Mouse (Mus musculus) lung, postnatal 0 days (tissue): ENCODE results near the gene Gys1. TPM values are rescaled to one million over a fixed set of nuclear protein-coding genes. Genes with fewer than 3 reads are reported as not detected.
"Not testable (repeated sequence)": the region's sequence is repeated elsewhere in the genome, so short reads cannot be mapped to it uniquely, and the experiment has no call there.

Experiments used
- ATAC-seq: fragments of 200-750 bp; cut with Nextera tagmentation; 2 replicates; pipeline ENCODE4 v1.8.0; 2017; ENCODE audit warnings: moderate library complexity
- DNase-seq: peaks from one replicate; pipeline ENCODE4 v3.0.0-alpha.2; 2016; ENCODE audit warnings: low spot score
- H3K27ac ChIP-seq: fragments of 300-500 bp; sonication (generic); 2 replicates; pipeline ENCODE4 v1.5.1; 2014; ENCODE audit warnings: antibody characterized with exemption, mild to moderate bottlenecking, low read length, mixed read lengths
- H3K27me3 ChIP-seq: fragments of 300-500 bp; sonication (generic); replicated peaks from 2 replicates; pipeline ENCODE4 v1.6.1; 2014; ENCODE audit warnings: low read length, mixed read lengths; ENCODE audit not compliant: insufficient read depth
- H3K36me3 ChIP-seq: fragments of 300-500 bp; sonication (generic); 2 replicates; pipeline ENCODE4 v1.6.1; 2014; ENCODE audit warnings: low read length, mixed read lengths; ENCODE audit not compliant: insufficient read depth
- H3K4me1 ChIP-seq: fragments of 300-500 bp; sonication (generic); 2 replicates; pipeline ENCODE4 v1.6.1; 2014; ENCODE audit warnings: antibody characterized with exemption, low read depth, low read length, mixed read lengths; ENCODE audit not compliant: insufficient read depth
- H3K4me2 ChIP-seq: fragments of 300-500 bp; sonication (generic); replicated peaks from 2 replicates; pipeline ENCODE4 v1.6.1; 2014; ENCODE audit warnings: low read depth, mild to moderate bottlenecking, low read length, moderate library complexity, mixed read lengths
- H3K4me3 ChIP-seq: fragments of 300-500 bp; sonication (generic); 2 replicates; pipeline ENCODE4 v1.5.1; 2014; ENCODE audit warnings: low read depth, low read length
- H3K9ac ChIP-seq: fragments of 300-500 bp; sonication (generic); replicated peaks from 2 replicates; pipeline ENCODE4 v1.6.1; 2014; ENCODE audit warnings: low read depth, mild to moderate bottlenecking
- H3K9me3 ChIP-seq: fragments of 300-500 bp; sonication (generic); 2 replicates; pipeline ENCODE4 v1.6.1; 2016; ENCODE audit warnings: low read length, mixed read lengths
- CTCF ChIP-seq: IDR thresholded peaks from 2 replicates; pipeline ENCODE4 v1.5.1; 2016; ENCODE audit warnings: antibody characterized with exemption, mild to moderate bottlenecking
- EP300 ChIP-seq: IDR thresholded peaks from 2 replicates; pipeline ENCODE4 v1.6.1; 2016; ENCODE audit warnings: antibody characterized with exemption, mild to moderate bottlenecking, control low read depth
- WGBS: fragments of 180-500 bp; shearing (Covaris S2); extraction: QIAGEN DNeasy Blood & Tissue Kit; methylation state at CpG from one replicate; pipeline ENCODE4 v1.1.7; 2014; 5-methylcytosine and 5-hydroxymethylcytosine counted together
- polyA plus RNA-seq: library from polyadenylated mRNA; unstranded; fragments of >200 nt; fragmentation: Nextera tagmentation; extraction: Ambion mirVana; gene quantifications from 2 replicates; pipeline ENCODE4 v1.2.1, GENCODE M21; 2015

Gys1 gene
- polyA plus RNA-seq, 1 experiment from 2014 or later = 19.2 TPM

DNA sequence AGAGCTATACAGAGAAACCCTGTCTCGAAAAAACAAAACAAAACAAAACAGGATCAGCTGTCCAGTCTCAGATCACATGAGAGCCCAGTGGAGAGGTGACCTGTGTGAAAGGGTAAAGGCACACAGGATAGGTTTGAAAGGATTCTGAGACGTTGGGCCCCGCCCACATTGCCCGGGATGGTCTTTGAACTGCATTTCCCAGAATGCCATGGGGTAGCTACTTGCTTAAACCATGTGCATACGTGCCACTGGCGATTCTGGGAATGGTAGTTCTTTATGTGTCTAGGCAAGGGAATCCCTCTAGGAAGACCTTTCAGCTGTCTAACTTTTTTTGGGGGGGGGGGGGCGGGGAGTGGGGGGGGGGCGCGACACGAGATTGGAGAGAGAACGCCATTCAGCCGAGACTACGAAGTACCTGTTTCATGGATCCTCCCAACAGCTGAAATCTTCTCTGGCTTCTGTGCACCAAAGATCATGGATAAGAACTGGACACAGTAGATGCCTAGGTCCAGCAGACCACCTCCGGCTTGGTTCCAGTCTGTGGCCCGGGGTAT is 46.8 kb downstream of the Gys1 start, which contains the start of gene Tulp2:
Gene Tulp2 (plus strand): TSS at position 504 of the 554 bp plus-strand sequence.
- no peaks in the 10 kb centered on the region for H3K9me3 ChIP-seq
- H3K4me1 ChIP-seq = no peaks in the 10 kb centered on the region
- H3K27me3 ChIP-seq = no peaks in the 10 kb centered on the region
- no peak for TF ChIP-seq CTCF
- WGBS = 50% methylated on average over 15 of the region's 15 CpGs
- peak; percentile 86 for ATAC-seq
- no peaks in the 10 kb centered on the region for H3K36me3 ChIP-seq
- DNase-seq = peak; percentile 68
- no peak within 1 kb of the TSS for H3K9ac ChIP-seq
- no peak within 1 kb of the TSS for H3K4me2 ChIP-seq
- no peak within 1 kb of the TSS for H3K27ac ChIP-seq
- no peak within 1 kb of the TSS for H3K4me3 ChIP-seq

DNA sequence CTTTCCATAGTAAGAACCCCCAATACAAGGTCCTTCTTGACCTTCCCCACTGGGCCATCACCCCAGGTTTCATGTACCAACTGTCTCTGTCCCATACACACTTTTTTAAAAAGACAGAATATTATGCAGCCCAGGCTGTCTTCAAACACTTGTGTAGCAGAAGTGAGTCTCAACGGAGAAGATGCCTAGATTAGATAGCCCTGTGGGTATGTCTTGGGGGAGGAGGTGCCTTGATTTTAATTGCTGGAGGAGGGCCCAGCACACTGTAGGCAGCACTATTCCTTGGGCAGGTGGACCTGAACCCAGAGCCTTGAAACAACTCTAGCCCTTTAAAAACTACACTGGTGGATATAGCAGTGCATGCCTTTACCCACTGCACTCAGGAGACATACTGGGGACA is 47.5 kb downstream of the Gys1 start:
- no peak overlapping the region for H3K4me2 ChIP-seq
- no peaks in the 10 kb centered on the region for H3K9me3 ChIP-seq
- no peak for DNase-seq
- no peaks in the 10 kb centered on the region for H3K36me3 ChIP-seq
- 83% methylated on average over 1 of the region's 1 CpGs for WGBS
- H3K4me3 ChIP-seq = no peak overlapping the region
- no peak overlapping the region for H3K9ac ChIP-seq
- no peak for TF ChIP-seq EP300
- TF ChIP-seq CTCF = no peak
- H3K4me1 ChIP-seq = no peaks in the 10 kb centered on the region
- no peak for ATAC-seq
- H3K27me3 ChIP-seq = no peaks in the 10 kb centered on the region
- H3K27ac ChIP-seq = no peak overlapping the region

DNA sequence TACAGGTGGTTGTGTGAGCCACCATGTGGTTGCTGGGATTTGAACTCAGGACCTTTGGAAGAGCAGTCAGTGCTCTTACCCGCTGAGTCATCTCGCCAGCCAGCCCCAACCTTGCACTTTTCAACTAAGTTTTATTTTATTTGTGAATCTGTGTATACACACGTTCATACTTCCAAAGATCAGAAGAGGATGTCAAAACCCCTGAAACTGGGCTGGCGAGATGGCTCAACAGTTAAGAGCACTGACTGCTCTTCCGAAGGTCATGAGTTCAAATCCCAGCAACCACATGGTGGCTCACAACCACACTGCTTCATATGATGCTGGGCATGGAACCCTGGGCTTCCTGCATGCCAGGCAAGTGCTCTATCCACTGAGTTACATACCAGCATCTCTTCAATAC is 50.3 kb downstream of the Gys1 start:
- H3K9me3 ChIP-seq, ATAC-seq, H3K9ac ChIP-seq, H3K4me1 ChIP-seq, H3K27me3 ChIP-seq, H3K36me3 ChIP-seq, DNase-seq, H3K4me2 ChIP-seq, H3K27ac ChIP-seq, H3K4me3 ChIP-seq: not testable (repeated sequence)
- WGBS = 95% methylated on average over 5 of the region's 5 CpGs

DNA sequence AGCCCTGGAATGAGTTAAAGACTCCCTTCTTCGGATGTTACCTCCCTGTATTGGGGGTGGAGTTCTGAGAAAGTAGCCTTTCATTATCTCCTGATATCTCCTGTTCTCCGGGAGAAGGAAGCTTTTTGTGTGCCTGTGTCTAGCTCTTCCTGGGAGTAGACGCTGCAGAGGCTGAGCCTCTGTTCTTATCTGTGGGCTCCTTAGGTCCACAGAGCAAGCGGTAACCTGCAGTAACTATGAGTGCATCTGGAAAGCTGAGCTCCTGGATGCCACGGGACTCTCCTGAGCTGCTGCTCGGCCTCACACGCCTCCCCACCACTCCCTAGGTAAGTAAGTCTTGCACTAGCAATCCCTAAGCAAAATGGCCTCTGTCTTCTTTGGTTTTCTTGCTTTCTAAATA is 51.5 kb downstream of the Gys1 start:
- H3K4me1 ChIP-seq = peaks cover 3% of the 10 kb centered on the region; the same call in 1 of the 2 replicates
- DNase-seq (no peak), ATAC-seq (no peak)
- no peak overlapping the region for H3K4me2 ChIP-seq
- TF ChIP-seq CTCF = no peak
- TF ChIP-seq EP300 = no peak
- H3K27ac ChIP-seq = no peak overlapping the region
- no peaks in the 10 kb centered on the region for H3K36me3 ChIP-seq
- no peak overlapping the region for H3K4me3 ChIP-seq
- no peaks in the 10 kb centered on the region for H3K9me3 ChIP-seq
- H3K27me3 ChIP-seq = no peaks in the 10 kb centered on the region
- WGBS = 62% methylated on average over 7 of the region's 7 CpGs
- no peak overlapping the region for H3K9ac ChIP-seq

DNA sequence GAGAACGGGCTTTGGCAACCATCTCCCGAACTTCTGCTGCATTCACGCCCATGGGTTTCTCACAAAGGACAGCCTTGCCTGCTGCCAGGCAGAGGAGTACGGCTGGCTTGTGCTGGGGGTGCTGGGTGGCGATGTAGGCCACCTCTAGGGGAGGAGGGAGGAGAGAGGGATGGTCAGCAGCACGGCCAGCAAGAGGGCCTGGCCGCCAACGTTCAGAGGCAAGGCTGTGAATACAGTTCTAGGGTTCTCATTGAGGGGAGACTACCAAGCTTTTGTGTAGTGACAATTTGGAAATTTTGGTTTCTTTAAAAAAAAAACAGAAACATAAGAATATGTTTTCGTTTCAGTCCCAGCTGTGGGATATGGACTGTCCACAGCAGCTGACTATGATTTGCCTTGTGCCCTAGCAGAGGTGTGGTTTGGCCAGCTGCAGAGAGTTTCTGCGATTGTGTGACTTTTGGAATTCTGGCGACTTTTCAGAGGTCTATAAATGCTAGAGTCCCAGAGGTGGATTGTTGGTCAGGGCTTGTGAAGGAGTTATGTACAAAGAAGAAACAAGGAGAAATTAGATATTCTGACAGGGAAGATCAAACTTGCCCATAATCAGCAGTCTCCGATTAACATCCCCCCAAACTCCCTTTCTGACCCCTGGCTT is 52.2 kb downstream of the Gys1 start, which contains the start of gene Gm45808:
Gene Gm45808 (minus strand): TSS at position 51 of the 655 bp plus-strand sequence.
- Histone ChIP-seq H3K9ac (no peak within 1 kb of the TSS), H3K9me3 (no peaks in the 10 kb centered on the region), H3K4me1 (peaks cover 3% of the 10 kb centered on the region; the same call in 1 of the 2 replicates), H3K27me3 (no peaks in the 10 kb centered on the region), H3K4me3 (no peak within 1 kb of the TSS), H3K27ac (no peak within 1 kb of the TSS), H3K4me2 (no peak within 1 kb of the TSS), H3K36me3 (no peaks in the 10 kb centered on the region)
- no peak for TF ChIP-seq EP300
- no peak for TF ChIP-seq CTCF
- WGBS = 78% methylated on average over 12 of the region's 12 CpGs
- ATAC-seq (no peak), DNase-seq (no peak)

DNA sequence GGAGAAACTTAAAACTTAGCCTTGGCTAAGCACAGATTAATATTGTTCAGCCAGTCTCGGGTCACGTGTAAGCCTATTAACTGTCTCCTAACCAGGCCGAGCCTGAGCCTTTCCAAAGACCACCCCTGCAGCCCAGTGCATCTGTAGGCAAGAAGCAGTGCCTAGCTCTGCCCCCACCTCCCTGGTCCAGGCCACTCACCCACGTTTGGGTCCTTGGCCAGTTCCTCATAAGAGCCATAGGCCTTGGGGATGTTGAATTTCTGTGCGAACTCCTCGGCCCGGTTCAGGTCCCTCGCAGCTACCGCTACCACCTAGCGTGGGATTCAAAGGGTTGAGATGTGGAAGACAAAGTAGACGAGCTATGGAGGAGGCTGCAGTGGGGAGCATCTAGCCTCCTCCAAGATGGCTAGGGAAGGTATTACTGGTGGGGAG is 53.2 kb downstream of the Gys1 start:
- Histone ChIP-seq H3K4me2 (peak overlapping the region; percentile 67), H3K4me3 (peak overlapping the region; percentile 40), H3K36me3 (no peaks in the 10 kb centered on the region), H3K9me3 (no peaks in the 10 kb centered on the region), H3K27ac (no peak overlapping the region; the same call in 1 of the 2 replicates), H3K4me1 (peaks cover 3% of the 10 kb centered on the region; the same call in 1 of the 2 replicates), H3K9ac (no peak overlapping the region), H3K27me3 (no peaks in the 10 kb centered on the region)
- DNase-seq (no peak), ATAC-seq (no peak)
- 54% methylated on average over 11 of the region's 11 CpGs for WGBS
- TF ChIP-seq EP300 = no peak
- no peak for TF ChIP-seq CTCF
